Mouse (Mus musculus) spleen, adult 2 months (tissue): ENCODE data around the gene Klhl8.

Experiments
- CTCF ChIP-seq: fragments of 200-500 bp; IDR thresholded peaks from 2 replicates; pipeline ENCODE4 v1.5.1; 2011; ENCODE audit warnings: mild to moderate bottlenecking, inconsistent platforms; ENCODE audit not compliant: insufficient read depth, insufficient read length, insufficient replicate concordance; ENCODE audit errors: extremely low read depth
- POLR2A ChIP-seq: fragments of 200-500 bp; IDR thresholded peaks from 2 replicates; pipeline ENCODE4 v1.6.1; 2011; ENCODE audit warnings: low read depth, low read length, inconsistent platforms

DNA sequence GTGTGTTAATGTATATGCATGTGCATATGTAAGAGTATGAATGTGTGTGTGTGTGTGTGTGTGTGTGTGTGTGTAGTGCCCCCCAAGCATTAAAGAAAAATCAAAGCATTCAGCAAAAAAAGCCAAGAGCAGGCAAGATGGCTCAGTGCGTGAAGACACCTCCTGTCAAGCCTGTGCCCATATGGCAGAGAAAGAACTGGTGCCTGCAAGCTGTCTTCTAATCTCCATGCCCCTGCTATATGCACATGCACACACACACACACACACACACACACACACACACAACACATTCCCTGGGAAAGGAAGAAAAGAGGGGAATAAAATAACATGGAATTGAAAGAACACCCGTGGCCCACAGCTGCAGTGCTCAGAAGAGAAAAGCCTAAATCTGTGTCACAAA, 53.9 kb downstream of the Klhl8 start:
- TF ChIP-seq CTCF (no peak), POLR2A (no peak)
